In genomic region chr9:94239479-94240241, GRCm38 (mm10) we compare ENCODE assay signal across 14 mouse cellular contexts.
DNase-seq lines count a peak whose midpoint lies in the region; ATAC-seq lines count a peak whose summit lies in the region.
"Had no signal": no experiment of that assay in that cellular context is flagged by ENCODE, and none has a peak within 500 bp of the region (broad histone marks: within the 10 kb centered on the region; RNA-seq: fewer than 3 reads in every experiment).

No protein-coding gene starts in this region.

- H3K4me3 ChIP-seq in forebrain, embryonic 11.5 days (ENCODE audit: low read depth, low read length), result no peak overlapping the region
- H3K4me3 ChIP-seq in forebrain, embryonic 10.5 days, result no peak overlapping the region
- no peak overlapping the region for H3K4me3 ChIP-seq in limb, embryonic 15.5 days
- H3K4me3 ChIP-seq: hindbrain, embryonic 12.5 days; lung, embryonic 15.5 days had no signal

- H3K4me2 ChIP-seq in forebrain, embryonic 11.5 days (ENCODE audit: low read depth, low read length, severe bottlenecking), result no peak overlapping the region
- no peak overlapping the region for H3K4me2 ChIP-seq in limb, embryonic 15.5 days
- H3K4me2 ChIP-seq: hindbrain, embryonic 12.5 days; lung, embryonic 15.5 days had no signal

- H3K27ac ChIP-seq in forebrain, embryonic 11.5 days (ENCODE audit: low read depth, low read length), result no peak overlapping the region
- H3K27ac ChIP-seq in forebrain, embryonic 10.5 days, result no peak overlapping the region
- H3K27ac ChIP-seq in limb, embryonic 15.5 days, result peak overlapping the region; percentile 61
- H3K27ac ChIP-seq: hindbrain, embryonic 12.5 days; lung, embryonic 15.5 days had no signal

- no peaks in the 10 kb centered on the region for H3K36me3 ChIP-seq in forebrain, embryonic 11.5 days (ENCODE audit: control insufficient read depth, insufficient read depth, low read length)
- H3K36me3 ChIP-seq in forebrain, embryonic 10.5 days (replicated peaks), result no peaks in the 10 kb centered on the region
- H3K36me3 ChIP-seq in limb, embryonic 15.5 days, result no peaks in the 10 kb centered on the region
- H3K36me3 ChIP-seq: hindbrain, embryonic 12.5 days; lung, embryonic 15.5 days had no signal

- H3K9me3 ChIP-seq in forebrain, embryonic 11.5 days (ENCODE audit: control insufficient read depth, low read length), result no peaks in the 10 kb centered on the region
- no peaks in the 10 kb centered on the region for H3K9me3 ChIP-seq in forebrain, embryonic 10.5 days
- H3K9me3 ChIP-seq in limb, embryonic 15.5 days, result no peaks in the 10 kb centered on the region
- H3K9me3 ChIP-seq: hindbrain, embryonic 12.5 days; lung, embryonic 15.5 days had no signal

- WGBS in forebrain, embryonic 11.5 days, result 75% methylated on average over 8 of the region's 8 CpGs
- WGBS in forebrain, embryonic 10.5 days, result 80% methylated on average over 8 of the region's 8 CpGs
- WGBS in limb, embryonic 15.5 days, result 29% methylated on average over 8 of the region's 8 CpGs

- no peak overlapping the region for H3K9ac ChIP-seq in forebrain, embryonic 11.5 days (ENCODE audit: low read length)
- H3K9ac ChIP-seq in limb, embryonic 15.5 days, result no peak overlapping the region
- H3K9ac ChIP-seq: hindbrain, embryonic 12.5 days; lung, embryonic 15.5 days had no signal

- H3K27me3 ChIP-seq in forebrain, embryonic 11.5 days (ENCODE audit: control insufficient read depth, insufficient read depth, low read length), result no peaks in the 10 kb centered on the region
- no peaks in the 10 kb centered on the region for H3K27me3 ChIP-seq in forebrain, embryonic 10.5 days (ENCODE audit: poor library complexity, severe bottlenecking)
- H3K27me3 ChIP-seq in limb, embryonic 15.5 days, result no peaks in the 10 kb centered on the region
- H3K27me3 ChIP-seq: hindbrain, embryonic 12.5 days; lung, embryonic 15.5 days had no signal

- no peaks in the 10 kb centered on the region for H3K4me1 ChIP-seq in forebrain, embryonic 11.5 days (replicated peaks; ENCODE audit: control insufficient read depth, insufficient read depth, low read length)
- H3K4me1 ChIP-seq in forebrain, embryonic 10.5 days, result peaks cover 6% of the 10 kb centered on the region; the same call in 1 of the 2 replicates
- H3K4me1 ChIP-seq in limb, embryonic 15.5 days, result peaks cover 5% of the 10 kb centered on the region; the same call in 1 of the 2 replicates
- H3K4me1 ChIP-seq: hindbrain, embryonic 12.5 days; lung, embryonic 15.5 days had no signal

- peak; percentile 53; the same call in 1 of the 2 replicates for ATAC-seq in forebrain, embryonic 11.5 days (replicated peaks; ENCODE audit: low FRiP score)
- ATAC-seq in limb, embryonic 15.5 days (ENCODE audit: insufficient number of reproducible peaks, low FRiP score, low TSS enrichment, low read depth), result no peak
- no peak for ATAC-seq in megakaryocyte, adult 5-6 weeks (ENCODE audit: poor library complexity, severe bottlenecking)
- no peak for ATAC-seq in activated CD4-positive, CD25-positive, alpha-beta regulatory T cell, adult 4 months

- DNase-seq in forebrain, embryonic 11.5 days (ENCODE audit: low spot score), result no peak
- no peak for DNase-seq in forebrain, embryonic 10.5 days (ENCODE audit: extremely low spot score, low spot score)
- DNase-seq in brain, adult 2 months (ENCODE audit: low read depth, low spot score), result peak; percentile 15
- peak; percentile 31 for DNase-seq in kidney, adult 9 months
- no peak for DNase-seq in ovary, adult 18-20 months (ENCODE audit: low spot score)
- DNase-seq: cerebellum, adult 11 months; heart, adult 18-20 months; layer of hippocampus, postnatal 36 days; right cerebral cortex, postnatal 4 days had no signal

Comparison
In these comparisons a context has a peak if more than half of its experiments do, and no peak if none do; other contexts are left out.
1. DNase-seq: peak in brain, adult 2 months (single experiment) and kidney, adult 9 months (single experiment); none in forebrain, embryonic 11.5 days (single experiment), forebrain, embryonic 10.5 days (single experiment) and ovary, adult 18-20 months (single experiment).